Mouse (Mus musculus): ENCODE data around the gene L1td1.

Gene L1td1

DNA sequence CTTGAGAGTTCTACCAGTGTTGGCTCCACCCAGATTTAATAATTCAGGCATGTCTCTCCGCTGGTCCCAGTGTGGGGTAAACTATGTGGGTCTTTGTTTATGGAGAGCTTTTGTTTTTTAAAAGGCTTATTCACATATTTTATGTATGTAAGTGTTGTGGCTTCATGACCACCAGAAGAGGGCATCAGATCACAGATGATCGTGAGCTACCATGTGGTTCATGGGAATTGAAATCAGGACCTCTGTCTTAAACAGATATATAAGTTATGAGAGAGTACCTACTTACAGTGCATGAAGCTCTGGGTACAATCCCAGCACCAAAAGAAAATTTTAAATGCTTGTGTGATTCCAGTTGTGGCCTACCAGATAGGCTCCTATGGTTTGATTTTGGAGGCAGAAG is 13.2 kb downstream of the L1td1 start:
- no peak for DNase-seq (ENCODE audit: extremely low spot score, low spot score)

DNA sequence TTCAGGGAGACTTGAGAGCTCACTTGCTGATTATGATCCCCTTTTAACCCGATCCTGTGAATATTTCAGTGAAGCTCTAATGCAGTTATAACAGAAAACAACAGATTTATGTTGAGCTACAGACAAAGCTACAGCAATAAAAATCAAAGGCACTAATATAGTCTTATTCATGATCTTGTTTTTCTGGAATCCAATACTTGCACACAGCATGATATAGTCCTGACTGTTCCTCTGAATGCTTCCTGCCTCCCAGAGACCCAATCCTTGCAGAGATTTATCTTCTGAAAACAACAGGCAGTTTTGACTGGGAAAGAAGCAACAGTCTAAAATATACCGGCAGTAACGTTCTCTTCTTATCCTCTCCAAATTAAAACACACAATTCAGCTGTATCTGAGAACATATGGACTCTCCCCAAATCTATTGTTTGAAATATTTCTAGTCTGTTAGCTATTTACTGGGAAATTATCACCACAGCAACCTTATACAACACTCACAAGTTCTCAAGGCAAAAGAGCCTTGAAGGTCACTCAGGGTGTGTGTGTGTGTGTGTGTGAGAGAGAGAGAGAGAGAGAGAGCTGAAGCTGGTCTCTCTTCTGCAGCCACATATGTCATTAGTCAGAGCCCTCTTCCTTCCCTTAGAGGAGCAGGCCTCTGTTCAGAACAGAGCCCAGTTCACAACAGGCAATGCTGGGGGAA is 16.8 kb downstream of the L1td1 start:
- DNase-seq (ENCODE audit: extremely low spot score, low spot score) = no peak

DNA sequence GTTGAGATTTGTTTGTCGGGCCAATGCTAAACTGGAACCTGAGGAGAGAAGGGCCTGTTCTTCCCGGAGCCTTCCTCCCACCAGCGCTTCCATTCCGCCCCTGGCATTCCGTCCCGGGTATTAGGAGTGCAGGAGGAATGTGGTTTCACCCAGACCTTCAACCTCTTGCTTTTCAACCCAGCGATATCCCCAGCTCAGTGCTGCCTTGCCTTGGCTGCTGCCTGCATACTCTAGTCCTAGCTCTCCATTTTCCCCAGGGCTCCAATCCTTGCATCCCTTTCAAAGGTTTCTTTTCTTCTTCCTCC is 17.3 kb downstream of the L1td1 start:
- DNase-seq (ENCODE audit: extremely low spot score, low spot score) = peak; percentile 44

DNA sequence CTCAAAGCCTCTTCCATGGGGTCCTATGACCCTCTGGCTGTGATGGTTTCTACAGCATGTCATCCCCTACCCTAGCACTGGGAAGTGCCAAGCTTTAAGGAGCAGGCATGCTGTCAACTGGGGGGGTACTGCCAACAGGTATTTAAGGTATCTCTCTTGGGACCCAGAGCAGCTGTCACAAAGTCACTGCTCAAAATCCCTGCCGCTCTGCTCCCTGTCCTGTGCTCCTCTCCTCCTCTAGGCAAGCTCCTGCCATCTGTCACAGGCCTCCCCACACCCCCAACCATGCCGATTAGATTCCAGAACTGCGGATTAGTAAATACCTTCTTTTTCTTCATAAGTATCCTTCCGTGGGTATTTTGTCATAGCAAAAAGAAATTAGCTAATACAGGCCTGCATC is 27.9 kb downstream of the L1td1 start:
- no peak for DNase-seq (ENCODE audit: extremely low spot score, low spot score)

DNA sequence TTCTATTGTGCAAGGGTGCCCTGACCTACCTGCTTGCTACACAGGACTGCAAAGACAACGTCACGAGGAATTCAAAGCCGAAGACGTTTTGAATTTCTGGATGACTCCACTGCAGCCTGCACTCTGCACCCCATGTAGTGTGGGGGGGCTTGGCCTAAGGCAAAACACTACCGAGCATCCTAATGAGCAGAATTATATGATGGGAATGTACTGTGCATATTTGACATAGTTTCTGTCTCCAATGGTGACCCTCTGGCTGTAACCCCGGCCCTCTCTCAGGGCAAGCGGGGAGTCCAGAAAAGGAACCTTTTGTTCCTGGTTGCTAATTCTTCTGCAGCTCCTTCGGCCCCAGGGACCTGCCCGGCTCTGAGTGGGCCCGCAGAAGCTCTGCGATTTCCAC is 29.6 kb downstream of the L1td1 start:
- no peak for DNase-seq (ENCODE audit: extremely low spot score, low spot score)

DNA sequence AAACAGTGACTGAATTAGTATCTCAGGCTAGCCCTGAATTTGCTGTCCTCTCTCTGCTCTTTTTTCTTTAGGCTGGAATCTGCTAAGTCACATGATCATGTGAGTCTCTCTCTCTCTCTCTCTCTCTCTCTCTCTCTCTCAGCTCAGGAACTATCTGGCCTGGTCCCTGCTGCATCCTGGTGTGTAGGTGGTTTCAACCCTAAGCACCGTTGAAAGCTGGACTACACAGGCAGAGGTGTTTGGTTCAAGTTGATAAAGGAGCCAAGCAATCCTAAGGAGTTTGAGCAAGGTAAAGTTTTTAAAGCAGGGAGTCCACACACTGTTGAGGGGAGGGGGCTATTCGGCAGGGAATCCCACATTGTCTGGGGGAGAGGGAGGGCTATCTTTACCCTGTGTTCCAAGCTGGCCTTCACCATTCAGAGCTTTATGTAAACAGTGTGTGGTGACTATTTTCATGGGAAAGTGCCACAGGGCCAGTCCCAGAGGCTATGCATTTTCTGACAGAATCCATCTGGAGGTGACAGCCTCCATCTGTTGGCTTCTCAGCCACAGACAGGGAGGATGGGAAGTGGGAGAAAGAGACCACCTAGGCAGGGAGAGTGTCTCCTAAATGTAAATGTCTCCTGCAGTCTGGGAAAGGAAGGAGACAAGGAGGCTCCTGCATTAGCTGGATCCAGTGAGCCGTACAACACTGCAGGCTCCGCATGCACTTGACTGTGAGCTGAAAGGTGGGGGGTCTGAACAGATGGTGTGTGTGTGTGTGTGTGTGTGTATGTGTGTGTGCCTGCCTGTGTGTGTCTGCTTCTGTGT is 31.7 kb downstream of the L1td1 start:
- DNase-seq (ENCODE audit: extremely low spot score, low spot score) = no peak

DNA sequence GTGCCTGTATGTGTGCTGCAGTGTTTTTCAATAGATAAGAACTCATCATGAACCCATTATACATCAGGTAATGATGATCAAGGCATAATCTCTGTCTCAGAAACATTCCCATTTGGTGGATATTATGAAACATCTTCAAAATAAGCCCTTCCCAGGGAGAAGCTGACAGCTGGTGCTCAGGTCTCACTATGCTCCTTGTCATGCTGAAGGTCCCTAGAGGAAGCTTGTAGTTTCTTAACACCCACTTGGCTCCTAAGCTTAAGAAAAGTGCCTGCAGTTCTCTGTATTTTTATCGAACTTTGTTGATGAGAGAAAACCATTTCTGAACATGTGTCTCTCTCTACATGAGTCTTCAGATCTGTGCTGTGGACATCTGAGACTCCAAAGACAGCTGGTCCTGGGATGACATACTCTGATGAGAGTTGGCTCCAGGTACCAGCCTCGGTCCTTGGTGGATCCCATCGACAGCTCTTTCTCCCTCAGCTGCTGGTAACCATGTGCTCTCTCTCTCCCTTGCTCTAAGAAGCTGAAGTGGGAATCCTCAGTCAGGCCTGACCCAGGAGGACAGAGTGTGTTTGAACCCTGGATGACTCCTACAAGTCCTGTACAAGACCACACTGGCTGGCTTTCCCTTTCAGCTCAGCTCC is 32.5 kb downstream of the L1td1 start:
- no peak for DNase-seq (ENCODE audit: extremely low spot score, low spot score)

DNA sequence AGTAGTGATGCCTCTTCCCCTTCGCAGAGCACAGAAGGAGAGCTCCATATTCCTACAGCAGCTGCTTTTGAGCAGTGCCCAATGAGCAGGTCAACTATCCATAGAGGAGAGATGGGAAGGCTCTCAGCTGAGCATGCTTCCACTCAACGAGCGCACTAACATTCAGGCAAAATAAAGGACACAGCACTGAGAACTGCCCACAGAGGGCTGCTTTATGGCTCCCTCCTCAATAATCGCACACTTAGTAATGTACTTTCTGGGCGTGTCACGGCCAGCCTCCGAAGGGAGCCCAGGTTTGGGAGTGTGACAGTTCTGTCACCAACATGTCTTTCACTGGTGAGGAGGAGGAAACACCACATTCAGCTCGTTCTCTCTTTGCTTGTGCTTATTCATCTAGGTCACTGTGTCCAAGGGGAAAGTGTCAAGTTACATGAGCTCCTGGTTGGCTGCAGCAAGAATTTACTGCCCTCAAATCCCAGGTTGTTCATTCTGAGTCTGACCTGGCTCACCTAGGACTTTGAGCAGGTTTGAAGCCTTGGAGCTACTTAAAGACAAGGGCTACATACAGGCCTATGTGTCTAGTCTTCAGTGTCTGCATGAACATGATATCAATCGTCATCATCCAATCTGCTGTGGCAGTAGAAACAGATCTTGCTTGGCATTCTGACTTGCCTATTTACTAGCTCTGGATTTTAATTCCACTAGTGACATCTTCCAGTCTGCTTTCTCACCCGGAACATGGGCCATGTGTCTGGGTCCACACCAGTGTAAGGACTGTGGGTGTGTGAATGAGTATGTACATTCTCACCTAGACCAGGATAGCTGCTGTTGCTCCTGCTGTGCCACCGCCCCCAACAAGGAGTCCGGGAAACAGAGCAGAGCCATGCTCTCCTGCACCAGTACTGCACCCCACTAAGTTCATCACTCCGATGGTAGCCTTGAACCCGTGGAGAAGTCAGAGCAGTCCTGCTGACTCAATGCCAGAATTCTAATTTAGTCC is 40.9 kb downstream of the L1td1 start:
- DNase-seq (ENCODE audit: extremely low spot score, low spot score) = no peak

DNA sequence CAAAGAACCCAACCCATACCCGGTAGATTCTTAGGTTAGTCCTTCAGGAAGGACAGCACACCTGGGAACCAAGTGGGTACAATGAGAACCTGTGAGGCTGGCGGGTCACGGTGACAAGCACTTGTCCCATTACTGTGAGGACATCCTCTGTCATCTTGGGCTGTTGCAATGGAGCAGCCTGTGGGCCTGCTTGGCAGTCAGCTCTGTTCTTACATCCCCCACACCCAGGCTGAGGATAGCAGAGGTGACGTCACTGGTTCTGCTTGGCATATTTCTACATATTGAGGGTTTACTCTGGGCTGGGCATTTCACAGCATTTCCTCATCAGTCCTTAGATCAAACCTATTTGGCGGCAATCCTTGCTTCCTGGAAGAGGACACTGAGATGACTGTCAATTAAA is 47.3 kb downstream of the L1td1 start:
- DNase-seq (ENCODE audit: extremely low spot score, low spot score) = no peak

DNA sequence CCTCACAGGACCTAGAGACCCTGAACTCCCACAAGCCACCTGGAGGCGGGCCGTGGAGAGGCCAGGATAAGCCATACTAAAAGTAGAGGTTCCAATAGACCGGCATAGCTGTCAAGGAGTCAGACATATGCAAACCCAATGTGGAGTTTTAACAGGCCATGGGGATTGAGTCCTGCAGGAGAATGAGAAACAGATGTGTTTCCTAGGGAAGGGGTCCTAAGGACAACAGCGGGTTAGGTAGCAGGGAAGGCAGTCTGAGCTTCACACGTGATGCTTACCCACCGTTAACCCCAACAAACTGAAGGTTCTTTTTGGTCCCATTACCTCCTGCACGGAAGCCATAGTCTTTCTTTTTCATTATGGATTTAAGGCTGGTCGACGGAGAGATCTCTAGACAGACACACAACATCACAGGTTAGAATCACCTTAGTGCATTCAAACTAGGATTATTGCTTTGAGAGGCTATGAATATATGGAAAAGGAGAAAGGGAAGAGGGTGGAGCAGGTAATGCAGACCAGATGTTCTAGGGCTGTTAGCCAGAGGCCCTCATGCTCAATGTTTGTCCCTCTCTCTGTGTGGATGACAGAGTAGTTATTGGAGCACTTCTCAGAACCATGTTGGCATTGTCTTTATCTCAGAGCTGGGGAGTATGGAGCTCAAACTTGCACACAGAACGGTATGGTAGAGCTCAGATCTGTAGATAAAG is 50.3 kb downstream of the L1td1 start:
- no peak for DNase-seq (ENCODE audit: extremely low spot score, low spot score)

DNA sequence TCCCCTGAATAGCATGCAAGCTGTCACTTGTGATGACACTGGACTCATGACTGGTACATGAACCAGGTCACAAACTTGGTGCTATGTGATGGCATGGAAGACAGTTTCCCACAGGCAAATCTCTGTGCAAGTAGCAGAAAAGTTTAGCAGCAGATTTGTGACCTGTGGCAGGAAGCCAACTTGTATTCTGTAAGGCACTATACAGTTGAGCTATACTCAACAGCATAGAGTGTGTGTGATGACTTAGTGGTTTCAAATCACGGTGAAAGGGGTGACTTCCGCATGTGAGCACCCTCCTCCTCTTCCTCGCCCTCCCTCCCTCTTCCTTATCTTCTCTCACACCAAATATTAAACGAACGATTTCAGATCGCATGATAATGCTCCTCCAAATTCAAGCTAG is 50.9 kb downstream of the L1td1 start:
- DNase-seq (ENCODE audit: extremely low spot score, low spot score) = no peak

DNA sequence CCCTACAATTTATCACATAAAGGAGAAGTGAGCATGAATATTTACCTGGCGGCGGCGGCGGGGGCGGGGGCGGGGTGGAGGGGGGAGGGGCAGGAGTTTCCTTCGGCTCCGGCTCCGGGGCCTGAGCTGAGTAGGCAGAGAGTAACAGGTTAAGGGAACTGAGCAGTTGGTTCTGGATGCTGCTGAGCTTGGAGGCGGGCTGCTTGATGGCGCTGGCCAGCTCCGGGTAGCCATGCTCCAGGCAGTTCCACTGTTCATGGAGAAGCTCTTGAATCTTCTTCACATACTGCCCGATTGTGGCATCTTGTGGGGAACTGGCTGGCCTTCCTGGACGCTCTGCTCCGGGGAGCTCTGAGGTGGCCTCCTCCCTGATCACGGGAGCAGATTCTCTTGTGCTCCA is 51.7 kb downstream of the L1td1 start:
- no peak for DNase-seq (ENCODE audit: extremely low spot score, low spot score)

DNA sequence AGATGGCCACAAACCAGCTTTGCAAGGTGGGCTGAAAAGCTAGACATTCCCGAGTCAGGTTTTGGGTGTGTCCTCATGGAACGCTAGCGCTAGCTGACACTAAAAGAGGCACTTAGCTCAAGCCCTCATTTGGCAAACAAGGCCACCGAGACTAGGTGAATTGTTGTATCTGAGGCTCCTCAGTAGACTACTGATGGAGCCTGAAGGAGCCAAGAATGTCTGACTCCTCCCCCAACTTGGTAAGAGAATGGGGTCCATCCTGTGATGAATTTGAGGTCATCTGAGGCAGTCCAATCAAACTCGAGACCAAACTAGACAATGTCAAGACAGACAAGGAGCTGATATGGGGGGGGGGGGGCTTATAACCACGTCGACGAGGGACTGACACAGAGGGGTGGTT is 59.3 kb downstream of the L1td1 start:
- no peak for DNase-seq (ENCODE audit: extremely low spot score, low spot score)

DNA sequence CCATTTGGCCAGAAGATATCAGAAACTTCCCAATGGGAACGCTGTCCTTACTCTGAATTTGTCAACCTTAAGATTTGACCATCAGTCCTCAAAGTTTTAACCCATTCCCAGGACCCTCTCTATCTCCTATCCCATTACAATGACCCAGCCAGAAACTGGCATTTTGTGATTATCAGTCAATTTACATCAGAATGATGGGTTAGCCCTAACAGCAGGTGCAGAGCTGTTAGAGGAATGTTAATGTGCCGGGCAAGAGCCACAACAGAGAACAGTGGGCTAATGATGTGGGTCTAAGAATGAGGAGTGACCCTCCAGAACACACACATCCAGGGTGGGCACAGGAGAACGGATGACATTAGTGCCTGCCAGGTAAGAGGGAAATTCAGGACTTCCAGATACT is 59.7 kb downstream of the L1td1 start:
- no peak for DNase-seq (ENCODE audit: extremely low spot score, low spot score)

Data from neural tube, embryonic 10.5 days (tissue).